Mouse (Mus musculus) CH12F3 (cell line): ENCODE measurements around the gene Zfr2.

Experiments
- in situ Hi-C: fragments of 300-500 bp; cut with MboI; formaldehyde crosslinking; loops from 2 replicates; pipeline ENCODE4 v1.14.3; 2020; ENCODE audit warnings: low sequenced_read_pairs

The Zfr2 gene

GRCm38 (mm10) chr10:81284719-81285118, 51.8 kb downstream of the Zfr2 start:
- in situ Hi-C loops: loop anchor here (5.0 kb wide), 1 partner anchor 58 kb away; the partner anchor contains the start of gene Gipc3

- in situ Hi-C loops: loop anchor here (5.0 kb wide), 1 partner anchor 56 kb away; the partner anchor contains the start of gene Gipc3
Observed at GRCm38 (mm10) chr10:81285694-81286450, 52.9 kb downstream of the Zfr2 start.

- in situ Hi-C loops: loop anchor here (5.0 kb wide), 1 partner anchor 56 kb away; the partner anchor contains the start of gene Gipc3
Observed at GRCm38 (mm10) chr10:81286586-81286985, 53.6 kb downstream of the Zfr2 start.

DNA sequence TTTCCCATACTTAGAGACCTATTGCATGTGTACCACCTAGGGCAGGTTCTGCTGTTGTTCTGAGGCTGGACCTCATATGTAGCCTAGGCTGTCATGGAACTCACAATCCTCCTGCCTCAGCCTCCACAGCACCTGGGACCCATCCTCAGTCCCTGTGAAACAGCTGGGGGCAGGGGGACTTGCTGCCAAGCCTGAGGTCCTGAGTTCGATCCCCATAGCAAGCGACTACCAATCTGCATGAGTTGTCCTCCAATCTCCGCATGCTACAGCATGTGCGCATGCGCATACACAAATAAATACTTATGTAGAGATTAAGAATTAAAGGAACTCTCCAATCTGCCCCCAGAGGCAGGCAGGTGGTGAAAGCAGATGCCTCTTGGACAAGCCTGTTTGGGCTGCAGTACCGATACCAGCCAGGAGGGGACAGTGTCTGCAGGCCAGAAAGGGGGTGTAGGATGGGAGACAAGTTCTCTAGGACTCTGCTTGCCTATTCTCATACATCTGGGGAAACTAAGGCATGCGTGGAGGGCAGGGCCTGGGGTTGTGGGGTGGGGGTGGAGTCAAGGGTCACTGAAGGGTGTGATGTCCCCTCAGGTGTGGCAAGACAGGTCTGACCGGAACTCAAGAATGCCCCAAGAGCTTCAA, 54.7 kb downstream of the Zfr2 start:
- in situ Hi-C loops: loop anchor here (5.0 kb wide), 1 partner anchor 55 kb away; the partner anchor contains the start of gene Gipc3

DNA sequence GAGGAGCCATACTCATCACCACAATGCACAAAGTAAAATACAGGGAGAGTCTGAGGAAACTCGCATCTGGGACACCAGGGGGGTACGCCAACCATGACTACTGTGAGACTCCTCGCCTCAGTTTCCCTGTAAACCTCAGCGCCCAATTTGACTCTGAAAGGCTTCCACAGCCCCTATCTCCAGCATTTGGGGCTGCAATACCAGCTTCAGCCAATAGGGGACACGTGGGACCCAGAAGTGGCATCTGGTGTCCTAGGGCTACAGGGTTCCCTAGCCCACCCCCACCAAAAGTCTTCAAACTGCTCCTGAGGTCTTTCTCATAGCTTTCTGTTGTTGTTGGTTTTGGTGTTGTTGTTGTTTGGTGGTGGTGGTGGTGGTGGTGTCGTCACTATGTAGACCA, 55.6 kb downstream of the Zfr2 start:
- in situ Hi-C loops: loop anchor here (5.0 kb wide), 1 partner anchor 54 kb away; the partner anchor contains the start of gene Gipc3

GRCm38 (mm10) chr10:81289278-81289677, 56.3 kb downstream of the Zfr2 start:
- in situ Hi-C loops: loop anchor here (5.0 kb wide), 1 partner anchor 53 kb away; the partner anchor contains the start of gene Gipc3

GRCm38 (mm10) chr10:81289811-81290210, 56.9 kb downstream of the Zfr2 start:
- in situ Hi-C loops: loop anchor here (5.0 kb wide), 1 partner anchor 52 kb away; the partner anchor contains the start of gene Gipc3

- in situ Hi-C loops: no loop called here
Observed at GRCm38 (mm10) chr10:81290698-81291460, 57.9 kb downstream of the Zfr2 start.

GRCm38 (mm10) chr10:81291511-81292104, 58.7 kb downstream of the Zfr2 start, which contains the start of gene Tjp3:
Gene Tjp3, minus strand, starts transcription at chr10:81291581.
- in situ Hi-C loops: no loop called here

- in situ Hi-C loops: no loop called here
Observed at GRCm38 (mm10) chr10:81292554-81293333, 59.8 kb downstream of the Zfr2 start, which contains the start of gene Pip5k1c. Gene Pip5k1c, plus strand, starts transcription at chr10:81292963.

- in situ Hi-C loops: no loop called here
Observed at GRCm38 (mm10) chr10:81293334-81294030, 60.5 kb downstream of the Zfr2 start.

GRCm38 (mm10) chr10:81294442-81294841, 61.5 kb downstream of the Zfr2 start:
- in situ Hi-C loops: no loop called here

DNA sequence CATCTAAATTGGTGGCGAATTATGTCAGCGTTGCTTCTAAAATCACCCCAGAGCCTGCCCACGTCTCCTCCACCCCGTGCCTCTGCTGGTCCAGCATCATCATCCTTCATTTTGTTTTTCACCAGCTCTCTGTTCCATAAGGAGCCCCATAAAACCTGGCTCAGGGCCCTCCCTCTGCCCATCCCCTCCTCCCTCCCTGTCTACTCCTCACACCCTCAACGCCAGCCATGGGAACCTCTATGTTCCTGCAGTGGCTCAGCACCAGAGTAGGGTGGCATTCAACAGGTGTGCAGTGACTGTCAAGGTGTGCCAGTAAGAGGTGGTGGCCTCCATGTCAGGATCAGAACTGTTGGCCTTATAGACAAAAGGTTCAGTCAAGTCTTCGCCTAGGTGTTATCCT, 62.2 kb downstream of the Zfr2 start:
- in situ Hi-C loops: no loop called here

DNA sequence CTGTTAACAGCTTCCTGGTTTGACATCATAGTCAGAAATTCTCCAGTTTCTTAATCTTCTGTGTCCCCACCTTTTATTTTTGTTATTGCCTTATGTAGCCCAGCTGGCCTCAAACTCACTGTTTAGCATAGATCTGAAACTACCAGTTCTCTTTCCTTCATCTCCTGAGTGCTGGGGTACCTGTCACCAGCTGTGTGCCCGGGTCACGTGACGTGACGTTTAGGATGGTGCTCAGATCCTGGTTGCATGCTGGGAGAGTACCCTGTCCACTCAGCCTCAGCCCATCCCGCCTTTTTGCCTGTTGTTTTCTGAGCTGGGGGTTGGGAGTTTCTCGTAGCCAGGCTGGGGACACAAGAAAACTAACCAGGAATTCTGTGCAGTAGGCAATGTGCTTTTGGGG, 64.3 kb downstream of the Zfr2 start:
- in situ Hi-C loops: no loop called here

DNA sequence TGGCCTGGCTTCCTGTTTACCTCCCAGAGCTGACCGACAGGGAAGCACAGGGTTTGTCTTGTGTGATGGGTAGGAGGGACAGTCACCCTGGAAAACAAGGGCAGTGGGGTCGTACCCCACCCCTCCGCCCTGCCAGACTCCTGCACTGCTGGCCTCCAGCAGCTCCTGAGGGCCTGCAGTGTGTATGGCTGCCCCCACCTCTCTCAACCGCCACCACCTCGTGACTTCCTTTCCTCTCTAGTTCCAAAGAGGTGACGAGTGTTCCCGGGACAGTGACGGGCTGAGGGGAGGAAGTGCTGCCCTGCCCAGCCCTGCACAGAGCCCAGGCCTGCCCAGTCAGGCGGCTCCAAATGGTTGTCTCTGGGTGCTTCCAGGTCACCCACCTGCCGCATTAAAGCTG, 64.9 kb downstream of the Zfr2 start:
- in situ Hi-C loops: no loop called here

GRCm38 (mm10) chr10:81298369-81299100, 65.6 kb downstream of the Zfr2 start:
- in situ Hi-C loops: no loop called here

GRCm38 (mm10) chr10:81299585-81300351, 66.8 kb downstream of the Zfr2 start:
- in situ Hi-C loops: no loop called here
